Mouse (Mus musculus): Measurements from ENCODE around the gene Ggact.

DNA sequence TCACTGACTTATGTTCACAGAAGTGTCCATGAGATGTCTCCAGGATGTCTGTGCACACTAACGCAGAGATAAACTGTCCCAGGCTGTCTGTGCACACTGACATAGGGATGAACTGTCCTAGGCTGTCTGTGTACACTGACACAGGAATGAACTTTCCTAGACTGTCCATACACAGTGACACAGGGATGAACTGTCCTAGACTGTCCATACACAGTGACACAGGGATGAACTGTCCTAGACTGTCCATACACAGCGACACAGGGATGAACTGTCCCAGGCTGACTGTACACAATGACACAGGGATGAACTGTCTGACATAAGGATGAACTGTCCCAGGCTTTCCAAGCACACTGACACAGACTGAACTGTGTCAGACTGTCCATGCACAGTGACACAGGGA lies 88.1 kb downstream of the Ggact start:
- TF ChIP-seq CTCF (IDR thresholded peaks at IDR 0.05; ENCODE audit: extremely low read depth, insufficient read length, insufficient replicate concordance, low read depth, low read length), result no peak
- TF ChIP-seq POLR2A (IDR thresholded peaks at IDR 0.05; ENCODE audit: low read depth, low read length), result no peak
